Mouse (Mus musculus): ENCODE measurements at regions not wholly inside any gene's neighbourhood (a gene's known extent, or its start where the extent isn't known, plus 50 kb on each side); places are given as distances from the start of the nearest gene placed in this dataset.
A peak's percentile ranks its signal among the peaks of the same experiment; 100 is the strongest.

- ATAC-seq: no peak
- no peak for DNase-seq (ENCODE audit: low spot score)
- no peaks in the 10 kb centered on the region for H3K36me3 ChIP-seq (ENCODE audit: insufficient read depth, low read length)
Measured at GRCm38 (mm10) chrX:103904038-103904696, 76.9 kb downstream of the Rlim start.

GRCm38 (mm10) chrX:103879329-103879935, 57.6 kb upstream of the Slc16a2 start:
- H3K4me1 ChIP-seq (ENCODE audit: insufficient read depth, low read depth, low read length): no peaks in the 10 kb centered on the region
- no peaks in the 10 kb centered on the region for H3K36me3 ChIP-seq (ENCODE audit: insufficient read depth, low read length)
- no peak for DNase-seq (ENCODE audit: low spot score)
- no peak overlapping the region for H3K9ac ChIP-seq (replicated peaks; ENCODE audit: low read depth)
- H3K4me3 ChIP-seq (ENCODE audit: low read depth, low read length): no peak overlapping the region
- TF ChIP-seq EP300 (IDR thresholded peaks at IDR 0.05) (no peak), CTCF (IDR thresholded peaks at IDR 0.05) (no peak)
- H3K27ac ChIP-seq (ENCODE audit: low read length): no peak overlapping the region
- ATAC-seq: no peak; the same call in 1 of the 2 replicates
- no peaks in the 10 kb centered on the region for H3K9me3 ChIP-seq (ENCODE audit: low read length)
- H3K4me2 ChIP-seq (replicated peaks; ENCODE audit: low read depth, low read length): peak overlapping the region; percentile 28; the same call in 1 of the 2 replicates
- H3K27me3 ChIP-seq (replicated peaks; ENCODE audit: insufficient read depth, low read length): no peaks in the 10 kb centered on the region
- WGBS: 20% methylated on average over 22 of the region's 24 CpGs

More at GRCm38 (mm10) chrX:103904038-103904696, 76.9 kb downstream of the Rlim start:
- TF ChIP-seq CTCF (IDR thresholded peaks at IDR 0.05) (no peak), EP300 (IDR thresholded peaks at IDR 0.05) (no peak)
- Histone ChIP-seq H3K27me3 (replicated peaks; ENCODE audit: insufficient read depth, low read length) (no peaks in the 10 kb centered on the region; the same call in 1 of the 2 replicates), H3K9ac (replicated peaks; ENCODE audit: low read depth) (no peak overlapping the region), H3K27ac (ENCODE audit: low read length) (no peak overlapping the region), H3K9me3 (ENCODE audit: low read length) (no peaks in the 10 kb centered on the region), H3K4me2 (replicated peaks; ENCODE audit: low read depth, low read length) (no peak overlapping the region), H3K4me1 (ENCODE audit: insufficient read depth, low read depth, low read length) (no peaks in the 10 kb centered on the region), H3K4me3 (ENCODE audit: low read depth, low read length) (no peak overlapping the region)
- 45% methylated on average over 5 of the region's 5 CpGs for WGBS
